ENCODE assay signal across 17 mouse cellular contexts in genomic region chr2:93979249-93980120, GRCm38 (mm10). TPM values are rescaled to one million over a fixed set of nuclear protein-coding genes. Genes with fewer than 3 reads are reported as not detected.
DNase-seq lines count a peak whose midpoint lies in the region; ATAC-seq and TF ChIP-seq lines count a peak whose summit lies in the region.
"Had no signal": no experiment of that assay in that cellular context is flagged by ENCODE, and none has a peak within 500 bp of the region (broad histone marks: within the 10 kb centered on the region; RNA-seq: fewer than 3 reads in every experiment).

No protein-coding gene starts in this region.

- H3K4me3 ChIP-seq in C2C12 (ENCODE audit: insufficient read depth, poor library complexity, severe bottlenecking) = no peak overlapping the region
- H3K4me3 ChIP-seq in intestine, embryonic 14.5 days (ENCODE audit: low read depth, low read length) = no peak overlapping the region
- H3K4me3 ChIP-seq in kidney, embryonic 14.5 days (ENCODE audit: low read length) = no peak overlapping the region
- H3K4me3 ChIP-seq: forebrain, embryonic 13.5 days; kidney, embryonic 15.5 days; left cerebral cortex, adult 2 months; limb, embryonic 15.5 days had no signal

- no peak for ATAC-seq in intestine, embryonic 14.5 days (replicated peaks; ENCODE audit: low FRiP score, low TSS enrichment, low read depth)
- ATAC-seq in erythroblast, adult 5-6 weeks (replicated peaks; ENCODE audit: low FRiP score, poor library complexity, severe bottlenecking) = no peak
- no peak for ATAC-seq in kidney, embryonic 14.5 days (ENCODE audit: low FRiP score, low TSS enrichment)
- ATAC-seq: forebrain, embryonic 13.5 days had no signal

- peak; percentile 40 for DNase-seq in kidney, postnatal 10 days
- no peak for DNase-seq in kidney, postnatal 36 days
- DNase-seq in adrenal gland, adult 18-20 months (ENCODE audit: low spot score in 2 of 2) = peak; percentile 57 to 61
- no peak for DNase-seq in intestine, embryonic 14.5 days (ENCODE audit: low spot score)
- DNase-seq in B cell, adult 2 months = no peak
- DNase-seq: heart, adult 11 months; heart, postnatal 4 days had no signal

- 51% methylated on average over 7 of the region's 7 CpGs for WGBS in intestine, embryonic 14.5 days
- 80% methylated on average over 7 of the region's 7 CpGs for WGBS in kidney, embryonic 14.5 days

- H3K4me1 ChIP-seq in intestine, embryonic 14.5 days (replicated peaks; ENCODE audit: control insufficient read depth, insufficient read depth, low read length) = peaks cover 52% of the 10 kb centered on the region
- H3K4me1 ChIP-seq in kidney, embryonic 14.5 days (ENCODE audit: control insufficient read depth, insufficient read depth, low read length) = peaks cover 17% of the 10 kb centered on the region

- TF ChIP-seq CTCF in C2C12 (IDR thresholded peaks at IDR 0.05; ENCODE audit: control insufficient read depth, insufficient read depth, insufficient read length) = no peak

- H3K36me3 ChIP-seq in C2C12 (ENCODE audit: control insufficient read depth, insufficient read depth) = peaks cover 30% of the 10 kb centered on the region
- H3K36me3 ChIP-seq in intestine, embryonic 14.5 days (ENCODE audit: control insufficient read depth, insufficient read depth, low read length) = peaks cover 32% of the 10 kb centered on the region
- H3K36me3 ChIP-seq in kidney, embryonic 14.5 days (ENCODE audit: control insufficient read depth, insufficient read depth, low read length) = peaks cover 29% of the 10 kb centered on the region

- H3K27ac ChIP-seq in intestine, embryonic 14.5 days (ENCODE audit: low read depth) = peak overlapping the region; percentile 51; the same call in 1 of the 2 replicates
- H3K27ac ChIP-seq in kidney, embryonic 14.5 days (ENCODE audit: low read depth, low read length) = no peak overlapping the region
- H3K27ac ChIP-seq: forebrain, embryonic 13.5 days; kidney, embryonic 15.5 days; left cerebral cortex, adult 2 months; limb, embryonic 15.5 days had no signal

- H3K79me2 ChIP-seq in C2C12 (ENCODE audit: control insufficient read depth, insufficient read depth) = no peaks in the 10 kb centered on the region

- H3K4me2 ChIP-seq in intestine, embryonic 14.5 days (ENCODE audit: low read length) = no peak overlapping the region
- H3K4me2 ChIP-seq in kidney, embryonic 14.5 days (replicated peaks; ENCODE audit: low read depth, low read length) = no peak overlapping the region
- H3K4me2 ChIP-seq: forebrain, embryonic 13.5 days; kidney, embryonic 15.5 days; limb, embryonic 15.5 days had no signal

- no peak overlapping the region for H3ac ChIP-seq in C2C12 (ENCODE audit: control insufficient read depth, insufficient read length, low read depth)

- H3K79me3 ChIP-seq in C2C12 (ENCODE audit: low read depth) = no peaks in the 10 kb centered on the region

- no peaks in the 10 kb centered on the region for H3K9me3 ChIP-seq in intestine, embryonic 14.5 days (ENCODE audit: control insufficient read depth, low read length)
- H3K9me3 ChIP-seq in kidney, embryonic 14.5 days (ENCODE audit: control insufficient read depth, low read length) = no peaks in the 10 kb centered on the region
- H3K9me3 ChIP-seq: forebrain, embryonic 13.5 days; kidney, embryonic 15.5 days; limb, embryonic 15.5 days had no signal

- no peaks in the 10 kb centered on the region for H3K27me3 ChIP-seq in C2C12 (ENCODE audit: control insufficient read depth, insufficient read depth, insufficient read length)
- H3K27me3 ChIP-seq in intestine, embryonic 14.5 days (replicated peaks; ENCODE audit: control insufficient read depth, insufficient read depth, low read length) = no peaks in the 10 kb centered on the region
- H3K27me3 ChIP-seq in kidney, embryonic 14.5 days (ENCODE audit: control insufficient read depth, insufficient read depth, low read length) = no peaks in the 10 kb centered on the region
- H3K27me3 ChIP-seq: forebrain, embryonic 13.5 days; kidney, embryonic 15.5 days; limb, embryonic 15.5 days had no signal

- no peak overlapping the region for H3K9ac ChIP-seq in intestine, embryonic 14.5 days (ENCODE audit: low read length)
- no peak overlapping the region for H3K9ac ChIP-seq in kidney, embryonic 14.5 days (ENCODE audit: low read depth, low read length)
- H3K9ac ChIP-seq: forebrain, embryonic 13.5 days; kidney, embryonic 15.5 days; limb, embryonic 15.5 days had no signal

TF ChIP-seq in C2C12, 6 proteins besides CTCF, POLR2A, EP300 and RAD21:
- TF ChIP-seq MYOD1 (IDR thresholded peaks at IDR 0.05; ENCODE audit: control insufficient read depth, insufficient read length, low read depth) (peak; percentile 60), MAX (IDR thresholded peaks at IDR 0.05) (no peak)

RNA-seq across cellular contexts. Expression of gene Gm27027, which starts 16.7 kb away (rescaled TPM):
- polyA plus RNA-seq in C2C12 (2012; fragmentation: generic; extraction: Trizol) = not detected
- not detected for total RNA-seq in adrenal gland, adult 18-20 months (2021)
- polyA plus RNA-seq in intestine, embryonic 14.5 days (2014; fragmentation: Nextera tagmentation; extraction: Ambion mirVana) = not detected in 2 replicates
- total RNA-seq in erythroblast, adult 5-6 weeks (2015; ENCODE audit: low replicate concordance) = not detected in 2 replicates
- total RNA-seq in erythroblast, adult 5-6 weeks (2017; ENCODE audit: low replicate concordance) = not detected in 2 replicates
- not detected in 2 replicates for polyA plus RNA-seq in kidney, embryonic 14.5 days (2014; fragmentation: Nextera tagmentation; extraction: Ambion mirVana)
- total RNA-seq: ES-E14; left cerebral cortex, adult 2 months; megakaryocyte, adult 5-6 weeks had no signal
- polyA plus RNA-seq: forebrain, embryonic 13.5 days; kidney, embryonic 15.5 days; limb, embryonic 15.5 days; spleen, adult 2 months had no signal

RNA-seq across cellular contexts. Expression of gene Gm13889, which starts 22.5 kb away (rescaled TPM):
- polyA plus RNA-seq in C2C12 (2012; fragmentation: generic; extraction: Trizol) = 0.67 TPM
- total RNA-seq in adrenal gland, adult 18-20 months (2021) = 10 to 100 TPM; 68.0 to 79.5 TPM
- 21.9 and 24.5 TPM in 2 replicates for polyA plus RNA-seq in intestine, embryonic 14.5 days (2014; fragmentation: Nextera tagmentation; extraction: Ambion mirVana)
- not detected in 2 replicates for total RNA-seq in erythroblast, adult 5-6 weeks (2015; ENCODE audit: low replicate concordance)
- total RNA-seq in erythroblast, adult 5-6 weeks (2017; ENCODE audit: low replicate concordance) = not detected in 2 replicates
- polyA plus RNA-seq in kidney, embryonic 14.5 days (2014; fragmentation: Nextera tagmentation; extraction: Ambion mirVana) = 12.0 and 12.4 TPM in 2 replicates

RNA-seq across cellular contexts. Expression of gene Alkbh3, which starts 31.1 kb away (rescaled TPM):
- 57.2 TPM for polyA plus RNA-seq in C2C12 (2012; fragmentation: generic; extraction: Trizol)
- 10 to 100 TPM; 43.4 to 58.2 TPM for total RNA-seq in adrenal gland, adult 18-20 months (2021)
- polyA plus RNA-seq in intestine, embryonic 14.5 days (2014; fragmentation: Nextera tagmentation; extraction: Ambion mirVana) = 64.3 and 70.5 TPM in 2 replicates
- total RNA-seq in erythroblast, adult 5-6 weeks (2015; ENCODE audit: low replicate concordance) = 16.9 and 23.6 TPM in 2 replicates
- 2.2 and 10.2 TPM in 2 replicates for total RNA-seq in erythroblast, adult 5-6 weeks (2017; ENCODE audit: low replicate concordance)
- 48.3 and 64.5 TPM in 2 replicates for polyA plus RNA-seq in kidney, embryonic 14.5 days (2014; fragmentation: Nextera tagmentation; extraction: Ambion mirVana)

Comparison
In these comparisons a context has a peak if more than half of its experiments do, and no peak if none do; other contexts are left out.
1. DNase-seq: peak in kidney, postnatal 10 days (single experiment) and adrenal gland, adult 18-20 months (2 of 2); none in kidney, postnatal 36 days (0 of 2), intestine, embryonic 14.5 days (single experiment) and B cell, adult 2 months (0 of 2).